Mouse (Mus musculus): ENCODE data around the gene Man1a.
A peak's percentile ranks its signal among the peaks of the same experiment; 100 is the strongest.

The Man1a gene

GRCm38 (mm10) chr10:53915719-53916118 is 160.7 kb downstream of the Man1a start:
- no peak for DNase-seq (ENCODE audit: low spot score)

- no peak for DNase-seq (ENCODE audit: low spot score)
Measured at GRCm38 (mm10) chr10:53914974-53915609, 161.3 kb downstream of the Man1a start.

- DNase-seq (ENCODE audit: low spot score), result no peak
Measured at GRCm38 (mm10) chr10:53913546-53914312, 162.7 kb downstream of the Man1a start.

- DNase-seq (ENCODE audit: low spot score), result no peak
Measured at GRCm38 (mm10) chr10:53889512-53889911, 186.9 kb downstream of the Man1a start.

DNA sequence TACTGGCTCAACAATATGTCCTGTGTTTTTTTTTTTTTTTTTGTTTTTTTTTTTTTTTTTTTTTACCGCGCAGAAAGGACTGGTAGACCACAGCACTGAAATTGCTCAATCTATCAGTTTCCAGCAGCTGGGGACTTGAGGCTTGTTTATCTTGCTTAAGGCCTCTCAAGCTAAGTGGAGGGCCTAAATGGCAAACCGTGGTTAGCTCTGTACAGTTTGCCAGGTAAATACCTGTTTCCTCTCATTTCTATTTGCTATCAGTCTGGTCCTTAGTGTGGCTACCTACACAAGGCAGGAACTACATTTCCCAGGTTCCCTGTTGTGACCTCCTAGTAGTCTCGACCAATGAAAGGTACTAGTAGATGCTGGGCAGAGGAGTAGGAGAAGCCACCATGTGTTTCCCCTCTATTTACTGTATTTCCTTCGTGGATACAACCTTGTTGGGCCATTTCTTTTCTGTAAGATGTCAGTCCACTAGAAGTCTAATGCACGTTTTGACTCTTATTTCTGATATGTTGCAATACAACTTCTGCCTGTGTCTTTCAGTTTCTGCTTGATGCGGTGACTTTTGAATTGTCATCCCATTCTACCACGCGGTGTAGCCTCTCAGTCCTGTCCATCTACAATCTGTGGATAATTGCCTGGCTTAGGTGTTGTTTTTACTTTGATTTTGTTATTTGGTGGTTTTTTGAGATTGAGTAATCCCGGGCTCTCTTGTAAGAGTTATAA is 187.9 kb downstream of the Man1a start:
- no peak for DNase-seq (ENCODE audit: low spot score)

- DNase-seq (ENCODE audit: low spot score), result no peak
Measured at GRCm38 (mm10) chr10:53886475-53886874, 189.9 kb downstream of the Man1a start.

DNA sequence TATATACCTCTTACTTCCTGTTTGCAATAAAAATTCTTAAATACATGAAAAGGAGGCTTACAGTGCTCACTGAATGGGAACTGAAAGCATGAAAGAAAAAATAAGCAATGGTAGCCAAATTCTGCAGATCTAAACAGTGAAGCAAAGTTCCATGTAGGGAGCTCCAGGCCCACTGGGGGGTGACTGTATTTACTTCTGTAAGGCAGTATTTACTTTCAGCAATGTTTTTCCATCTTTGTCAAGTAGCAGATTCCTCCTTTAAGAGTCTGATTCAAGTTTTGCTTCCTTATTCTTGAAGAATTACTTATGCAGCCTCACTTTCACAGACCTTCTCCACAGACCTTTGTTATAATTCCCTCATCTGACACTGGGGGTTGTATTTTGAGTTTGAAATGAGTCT is 195.1 kb downstream of the Man1a start:
- DNase-seq (ENCODE audit: low spot score), result no peak

GRCm38 (mm10) chr10:53875896-53876295 is 200.5 kb downstream of the Man1a start:
- DNase-seq (ENCODE audit: low spot score), result no peak

GRCm38 (mm10) chr10:53874191-53874590 is 202.2 kb downstream of the Man1a start:
- DNase-seq (ENCODE audit: low spot score), result no peak

DNA sequence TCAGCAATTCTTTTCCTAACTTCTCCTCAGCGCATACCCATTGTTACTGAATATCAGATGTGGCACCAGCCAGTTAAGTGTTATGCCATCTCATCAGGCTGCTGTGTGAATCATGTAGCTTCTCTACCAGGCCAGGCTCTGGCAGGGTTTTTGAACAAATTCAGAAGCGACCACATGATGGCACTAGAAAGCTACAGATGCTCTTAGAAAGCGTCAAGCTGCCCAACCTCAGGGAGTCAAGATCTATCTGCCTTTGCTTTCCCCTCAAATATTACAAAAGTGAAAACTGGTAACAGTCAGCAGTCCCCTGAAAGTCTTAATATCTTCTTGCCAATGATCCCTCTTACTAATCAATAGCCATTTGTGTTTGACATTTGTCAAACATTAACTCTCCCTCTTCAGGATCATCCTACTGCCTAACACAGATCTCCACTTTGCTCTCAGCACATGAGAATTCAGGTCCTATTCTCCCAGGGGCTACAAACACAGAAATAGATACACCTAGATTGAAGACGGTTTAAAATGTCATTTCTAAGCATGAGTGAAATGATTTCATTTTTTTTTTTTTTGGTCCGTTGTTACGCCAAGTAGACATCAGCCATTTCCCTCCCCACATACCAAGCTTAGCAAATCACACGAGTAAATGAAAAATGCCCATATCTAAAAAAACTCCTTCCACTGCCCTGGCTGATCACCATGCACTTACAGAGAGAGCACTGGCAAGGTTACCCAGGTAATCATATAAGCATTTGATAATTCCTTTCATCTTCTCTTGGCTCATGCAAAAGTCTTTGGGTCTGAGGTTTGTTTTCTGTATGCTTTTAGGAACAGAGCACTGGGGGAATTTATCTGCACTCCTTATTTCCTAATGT is 212.7 kb downstream of the Man1a start:
- DNase-seq (ENCODE audit: low spot score), result peak; percentile 57

DNA sequence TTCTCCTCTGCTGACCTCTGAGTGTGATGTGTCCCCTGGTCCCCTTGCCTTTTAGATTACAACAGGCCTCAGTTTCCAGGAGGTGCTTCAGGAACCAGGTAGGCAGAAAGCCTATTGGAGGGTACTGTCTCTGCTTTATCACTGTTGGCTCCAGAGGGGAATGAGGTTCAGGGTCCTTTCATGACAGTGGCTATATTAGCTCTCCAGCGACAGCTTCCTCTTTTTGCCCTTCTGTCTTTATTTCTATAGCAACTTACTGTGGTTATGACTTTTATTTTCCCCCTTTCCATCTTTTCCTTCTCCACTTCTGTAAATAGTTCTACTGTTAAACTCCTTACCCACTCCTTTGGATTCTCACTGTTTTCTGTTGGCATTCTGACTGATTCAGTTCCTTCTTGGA is 216.5 kb downstream of the Man1a start:
- DNase-seq (ENCODE audit: low spot score), result no peak

DNA sequence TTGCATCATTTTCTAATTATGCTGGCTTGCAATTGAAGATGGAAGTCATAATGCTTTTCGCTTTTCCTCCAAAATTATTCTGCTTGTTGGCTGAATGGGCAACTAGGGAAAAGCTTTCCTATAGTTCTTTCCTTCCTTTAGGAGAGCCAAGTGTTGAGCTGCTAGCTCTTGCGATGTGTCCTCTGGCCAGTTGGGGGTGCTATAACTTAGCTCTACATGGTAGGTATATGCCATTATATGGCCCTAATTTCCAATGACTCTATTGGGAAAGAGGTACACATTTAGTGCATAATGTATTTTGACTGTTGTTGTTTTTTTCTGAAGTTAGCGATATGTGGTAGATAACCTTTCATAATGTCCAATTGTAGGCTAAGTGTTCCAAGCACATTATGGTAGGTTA is 217.2 kb downstream of the Man1a start:
- DNase-seq (ENCODE audit: low spot score), result no peak
